Mouse (Mus musculus): ENCODE data around the gene Emc9. TPM values are rescaled to one million over a fixed set of nuclear protein-coding genes. Genes with fewer than 3 reads are reported as not detected.

Gene Emc9
- 3.7 to 6.1 TPM (median 5.3 TPM) in 4 replicates for total RNA-seq (2023)

DNA sequence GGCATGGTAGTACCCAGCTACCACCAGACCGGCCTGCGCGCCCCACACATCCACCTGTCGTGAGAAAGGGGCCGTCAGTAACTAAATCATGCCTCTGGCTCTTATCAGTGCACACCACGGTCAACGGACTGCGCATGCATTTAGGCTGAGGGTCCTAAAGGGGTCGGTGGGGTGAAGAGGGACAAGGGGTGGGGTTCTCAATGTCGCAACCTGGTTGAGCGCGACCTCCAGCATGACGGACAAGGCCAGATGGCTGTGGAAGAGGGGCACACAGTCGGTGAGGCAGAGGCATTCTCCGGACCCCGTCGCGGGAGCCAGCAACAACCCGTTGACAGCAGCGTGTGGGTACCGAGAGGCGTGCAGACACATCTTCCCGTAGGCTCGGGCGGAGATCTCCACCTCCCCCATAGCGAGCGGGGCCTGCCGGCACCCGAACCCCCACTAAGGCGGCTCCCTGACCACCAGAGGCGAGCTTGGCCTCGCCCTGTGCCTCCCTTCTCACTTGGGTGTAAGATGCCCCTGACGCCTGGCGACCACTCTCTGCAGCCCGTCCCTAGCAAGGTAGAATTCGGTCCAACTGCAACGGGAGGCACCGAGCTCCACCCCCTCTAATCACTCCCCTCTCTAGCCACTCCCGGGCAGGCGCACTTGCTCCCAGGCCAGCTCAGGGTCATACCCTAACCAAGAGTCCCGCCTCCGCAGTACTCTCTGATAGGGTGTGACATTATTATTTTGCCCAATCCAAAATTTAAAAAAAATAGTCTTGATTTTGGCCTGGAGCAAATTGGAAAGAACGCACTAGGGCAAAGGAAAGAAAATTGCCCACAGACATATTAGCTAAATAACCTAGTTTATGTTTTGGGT is at the start of gene Emc9:
Gene Emc9, minus strand, starts transcription at position 601 of the 864 bp plus-strand sequence.

DNA sequence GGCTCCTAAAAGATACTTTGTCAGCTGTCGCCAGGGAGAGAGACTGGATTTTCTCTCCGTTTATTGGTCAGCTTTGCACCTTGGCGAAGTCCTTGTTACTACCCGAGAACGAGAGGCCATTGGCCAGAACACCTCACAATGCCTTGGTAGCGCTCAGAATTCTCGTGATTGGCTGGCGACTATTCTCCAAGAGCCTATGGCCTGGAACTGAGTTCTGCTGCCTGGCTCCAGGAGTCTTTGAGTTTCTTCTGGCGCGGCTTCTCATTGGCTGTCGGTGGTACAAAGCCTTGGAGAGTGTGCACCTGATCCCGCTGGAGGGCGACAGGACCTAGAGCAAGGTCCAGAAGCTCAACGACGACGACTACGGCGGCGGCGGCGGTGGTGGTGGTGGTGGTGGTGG is 32.7 kb upstream of the Emc9 start, which contains the start of gene Rec8:
Gene Rec8, plus strand, starts transcription at position 216 of the 400 bp plus-strand sequence.

DNA sequence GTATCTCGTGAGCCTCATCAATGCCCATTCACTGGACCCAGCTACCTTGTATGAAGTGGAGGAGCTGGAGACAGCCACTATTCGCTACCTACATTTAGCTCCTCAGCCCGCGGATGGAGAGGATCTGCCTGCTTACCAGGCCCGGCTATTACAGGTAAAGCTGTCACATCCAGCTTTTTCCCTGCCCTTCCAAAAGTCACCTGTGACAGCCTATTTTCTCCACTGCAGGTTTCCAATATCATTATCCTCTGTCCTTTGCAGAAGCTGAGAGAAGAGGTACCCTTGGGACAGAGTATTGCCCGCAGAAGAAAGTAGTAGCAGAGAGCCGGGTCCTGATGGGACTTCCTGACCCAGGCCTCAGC is 18.1 kb upstream of the Emc9 start, which contains the start of gene Irf9:
Gene Irf9, plus strand, starts transcription at position 301 of the 362 bp plus-strand sequence.

DNA sequence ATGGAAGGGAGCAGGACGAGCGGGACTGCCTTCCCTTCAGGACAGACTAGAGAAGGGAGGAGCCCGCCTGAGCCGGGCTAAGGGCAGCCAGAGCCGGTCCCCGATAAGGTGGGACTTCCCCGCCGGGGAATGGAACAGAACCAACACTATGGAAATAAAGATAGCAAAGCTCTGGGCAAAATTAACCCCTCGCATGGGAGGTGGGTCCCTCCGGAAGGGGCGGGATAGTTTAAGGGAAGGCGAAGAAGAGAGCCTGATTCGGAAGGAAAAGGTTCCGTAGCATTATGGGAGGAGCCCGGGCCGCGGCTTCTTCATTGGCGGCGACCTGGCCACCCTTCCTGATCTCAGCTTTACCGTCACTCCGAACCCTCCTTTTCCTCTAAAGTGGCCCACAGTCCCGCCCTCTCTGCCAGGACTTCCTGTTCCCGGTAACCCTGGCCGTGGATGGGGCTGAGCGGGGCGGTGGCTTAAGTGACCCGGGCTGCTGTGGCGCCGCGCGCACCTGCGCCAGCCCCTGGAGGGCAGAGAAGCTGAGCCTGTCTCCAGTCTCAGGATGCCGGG is 6.3 kb upstream of the Emc9 start, which contains the start of gene Rnf31:
Gene Rnf31, plus strand, starts transcription at position 378 of the 561 bp plus-strand sequence.

DNA sequence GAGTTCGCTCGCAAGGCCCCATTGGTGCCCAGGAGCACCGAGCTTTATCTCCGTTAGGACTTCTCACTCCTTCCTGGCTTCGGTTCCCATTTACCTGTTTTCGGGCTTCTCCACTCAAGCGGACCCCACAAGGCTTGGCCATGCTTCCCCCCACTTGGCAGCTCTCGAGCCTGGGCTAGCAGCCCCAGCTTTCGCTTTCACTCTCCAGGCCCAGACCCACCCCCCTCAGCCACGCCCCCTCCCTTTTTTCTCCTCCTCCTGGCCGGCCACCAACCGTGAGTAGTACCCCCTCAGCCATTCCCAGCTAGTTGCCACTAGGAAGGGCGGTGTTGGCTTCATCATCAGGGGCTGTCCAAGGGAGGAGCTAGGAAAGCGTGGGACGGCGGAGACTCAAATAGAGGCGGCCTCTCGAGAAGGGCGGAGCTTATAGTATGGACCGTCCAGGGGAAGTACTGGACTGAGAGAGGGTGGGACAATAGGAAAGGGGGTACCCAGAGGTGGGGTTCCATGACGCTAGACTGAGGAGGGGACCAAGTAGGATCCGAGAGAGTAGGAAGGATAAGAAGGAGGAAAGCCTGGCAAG is 5.7 kb upstream of the Emc9 start, which contains the start of gene Psme2:
Gene Psme2, minus strand, starts transcription at position 366 of the 583 bp plus-strand sequence.

DNA sequence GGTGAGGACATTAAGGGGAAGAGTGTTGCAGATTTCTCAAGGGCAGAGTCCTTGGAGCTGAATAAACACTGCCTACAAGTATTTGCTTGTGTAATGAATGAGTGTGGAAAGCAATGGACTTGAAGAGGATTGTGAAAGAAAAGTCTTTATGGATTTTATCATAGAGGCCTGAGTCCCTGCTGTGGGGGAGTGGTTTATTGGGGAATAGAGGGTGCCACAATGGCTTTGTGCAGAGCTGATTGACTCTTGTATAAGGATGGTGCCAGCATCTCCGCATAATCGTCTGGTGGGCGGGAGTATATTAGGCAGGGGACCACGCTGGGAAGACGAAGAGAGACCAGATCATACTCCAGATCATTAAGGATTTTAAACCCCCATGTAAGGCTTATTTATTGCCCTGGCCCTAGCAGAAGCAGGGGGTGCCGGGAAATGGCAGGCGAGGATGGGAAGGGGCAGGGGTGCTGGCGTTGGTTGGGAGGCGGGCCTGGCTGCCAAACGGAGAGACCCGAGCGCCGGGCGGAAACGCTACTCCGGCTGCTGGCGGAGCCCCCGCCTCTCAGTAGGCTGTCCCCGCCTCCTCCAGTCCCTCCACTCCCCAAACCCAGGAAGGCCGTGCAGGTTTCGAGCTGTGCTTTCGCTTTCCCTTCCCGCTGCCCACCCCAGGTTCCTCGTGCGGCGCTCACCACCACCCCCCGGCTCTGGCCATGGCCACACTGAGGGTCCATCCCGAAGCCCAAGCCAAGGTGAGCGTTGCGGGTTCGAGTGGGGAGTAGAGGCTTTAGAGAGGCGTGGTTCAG is 7.0 kb downstream of the Emc9 start, which contains the start of gene Psme1:
Gene Psme1, plus strand, starts transcription at position 253 of the 797 bp plus-strand sequence.

DNA sequence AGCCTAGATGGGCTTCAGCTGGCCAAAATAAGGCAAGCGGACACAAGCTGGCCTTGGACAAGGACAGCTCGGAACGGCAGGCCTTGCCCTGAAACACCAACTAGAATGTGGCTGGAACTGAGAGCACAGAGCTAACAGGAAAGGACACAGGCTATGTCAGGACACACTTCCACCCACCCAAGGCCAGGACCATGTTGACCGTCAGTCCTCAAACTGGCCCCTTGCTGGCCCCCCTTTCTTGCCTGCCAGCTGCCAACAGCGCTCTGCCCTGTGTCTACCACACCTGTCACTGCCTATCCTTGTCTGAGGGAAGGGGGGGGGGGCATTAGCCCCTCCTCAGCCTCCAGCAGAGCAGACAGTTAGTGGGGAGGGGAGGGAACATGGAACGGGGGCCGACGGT is 9.8 kb downstream of the Emc9 start, which contains the start of gene Fitm1:
Gene Fitm1, plus strand, starts transcription at position 316 of the 400 bp plus-strand sequence.

DNA sequence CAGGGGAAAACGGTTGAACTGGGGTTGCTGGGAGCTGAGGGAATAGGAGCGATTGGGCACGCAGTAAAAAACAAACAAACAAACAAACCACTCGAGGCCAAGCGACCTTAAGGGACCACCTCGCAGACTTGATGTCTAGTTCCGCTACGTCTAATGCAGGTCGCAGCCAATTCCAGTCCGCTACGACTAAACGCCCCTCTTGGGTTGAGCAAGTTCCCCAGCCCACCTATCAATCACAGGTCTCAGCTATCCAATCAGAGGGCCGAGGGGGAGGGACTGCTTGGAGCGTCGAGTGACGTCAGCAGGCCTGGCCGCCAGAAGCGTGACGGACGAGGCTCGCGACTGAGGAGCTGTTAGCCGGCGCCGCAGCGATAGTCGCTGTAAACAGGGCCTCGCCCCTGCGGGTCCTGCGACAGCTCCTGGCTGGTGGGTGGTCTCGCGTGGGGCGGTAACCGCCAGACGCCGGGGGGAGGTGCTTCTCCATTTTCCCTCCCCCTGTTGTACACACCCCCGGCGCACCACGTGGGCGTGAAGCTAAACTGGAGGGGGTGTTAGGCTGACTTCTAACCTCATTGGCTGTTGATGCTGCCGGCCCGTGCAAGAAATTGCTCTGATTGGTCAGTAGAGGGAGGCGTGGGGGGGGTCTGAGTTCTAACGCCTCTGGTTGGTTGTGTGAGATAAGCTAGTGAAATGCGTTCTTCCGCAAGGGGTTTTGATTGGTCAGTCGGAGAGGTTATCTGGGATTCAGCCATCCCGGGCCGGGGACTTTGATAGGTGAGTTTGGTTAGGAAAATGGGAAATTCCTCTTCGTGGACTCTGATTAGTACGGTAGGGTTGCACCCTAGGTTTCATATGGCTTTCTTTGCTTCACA is 24.7 kb downstream of the Emc9 start, which contains the start of gene A730061H03Rik:
Gene A730061H03Rik, minus strand, starts transcription at position 205 of the 872 bp plus-strand sequence.

GRCm38 (mm10) chr14:55559799-55560201 is 25.3 kb downstream of the Emc9 start, which contains the start of gene Dcaf11:
Gene Dcaf11, plus strand, starts transcription at chr14:55560006.

DNA sequence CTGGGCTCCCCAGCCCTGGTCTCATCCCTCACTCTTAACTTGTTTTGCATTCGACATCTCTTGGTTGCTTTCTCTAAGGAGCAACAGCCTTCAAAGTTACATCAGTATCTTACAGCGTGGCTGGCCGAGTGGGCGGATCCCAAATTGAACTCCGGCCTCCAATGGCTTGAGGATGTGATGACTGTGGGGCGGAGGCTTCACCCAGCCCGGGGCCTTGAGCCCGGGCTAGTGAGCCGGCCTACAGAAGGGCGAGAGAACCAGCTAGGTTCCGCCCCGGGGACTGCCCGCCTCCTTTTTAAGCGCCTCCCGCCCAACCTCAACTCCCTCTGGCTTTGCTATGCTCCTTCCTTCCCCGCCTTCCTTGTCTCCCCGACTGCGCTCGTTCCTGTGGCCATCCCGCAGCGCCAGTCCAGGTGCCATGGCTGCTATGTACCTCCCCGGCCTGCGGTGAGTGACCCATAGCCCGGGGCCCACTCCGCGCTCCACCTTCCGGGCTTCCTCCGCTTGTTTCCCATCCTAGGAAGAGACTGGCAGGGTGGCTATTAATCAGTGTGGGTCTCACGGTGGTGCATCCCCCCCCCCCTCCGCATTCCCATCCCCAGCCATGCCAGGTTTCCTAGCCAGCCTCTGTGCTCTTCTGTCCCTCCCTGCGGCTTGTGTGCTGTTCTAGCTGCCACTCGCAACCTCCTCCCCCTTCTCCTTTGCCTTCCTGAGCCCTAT is 44.9 kb downstream of the Emc9 start, which contains the start of gene Pck2:
Gene Pck2, plus strand, starts transcription at position 200 of the 720 bp plus-strand sequence.

Other genes with a start within 250 kb of the Emc9 start
- 22.2 to 26.4 TPM (median 24.7 TPM) in 4 replicates for gene Dhrs4, start 106.5 kb downstream of the Emc9 start, total RNA-seq (2023)
- 3.8 to 11.8 TPM (median 4.8 TPM) in 4 replicates for gene Carmil3, start 94.7 kb downstream of the Emc9 start, total RNA-seq (2023)
- gene Cpne6, start 74.9 kb downstream of the Emc9 start, total RNA-seq (2023): not detected in 4 replicates
- gene Nrl, start 60.3 kb downstream of the Emc9 start, total RNA-seq (2023): not detected in 4 replicates
- 43.4 to 51.1 TPM (median 49.0 TPM) in 4 replicates for gene Pck2, start 45.0 kb downstream of the Emc9 start, total RNA-seq (2023)
- 84.9 to 91.3 TPM (median 86.3 TPM) in 4 replicates for gene Dcaf11, start 25.3 kb downstream of the Emc9 start, total RNA-seq (2023)
- gene A730061H03Rik, start 24.9 kb downstream of the Emc9 start, total RNA-seq (2023): 6.2 to 9.8 TPM (median 7.2 TPM) in 4 replicates
- not detected in 4 replicates for gene Fitm1, start 9.7 kb downstream of the Emc9 start, total RNA-seq (2023)
- 234 to 255 TPM (median 248 TPM) in 4 replicates for gene Psme1, start 7.2 kb downstream of the Emc9 start, total RNA-seq (2023)
- 273 to 323 TPM (median 304 TPM) in 4 replicates for gene Psme2, start 5.8 kb upstream of the Emc9 start, total RNA-seq (2023)
- 94.6 to 97.8 TPM (median 96.3 TPM) in 4 replicates for gene Rnf31, start 6.4 kb upstream of the Emc9 start, total RNA-seq (2023)
- 83.5 to 105 TPM (median 99.2 TPM) in 4 replicates for gene Irf9, start 18.3 kb upstream of the Emc9 start, total RNA-seq (2023)
- 0.79 to 1.5 TPM (median 1.0 TPM) in 4 replicates for gene Rec8, start 32.7 kb upstream of the Emc9 start, total RNA-seq (2023)
- 56.3 to 62.2 TPM (median 58.4 TPM) in 4 replicates for gene Ipo4, start 50.7 kb upstream of the Emc9 start, total RNA-seq (2023)
- 3.3 to 4.7 TPM (median 4.4 TPM) in 3 of 4 replicates, not detected in the other for gene Gm49378, start 52.6 kb upstream of the Emc9 start, total RNA-seq (2023)
- 38.2 to 51.1 TPM (median 44.8 TPM) in 4 replicates for gene Tm9sf1, start 58.5 kb upstream of the Emc9 start, total RNA-seq (2023)
- 2.3 to 2.6 TPM (median 2.5 TPM) in 4 replicates for gene Tssk4, start 64.9 kb upstream of the Emc9 start, total RNA-seq (2023)
- 42.5 to 45.6 TPM (median 42.9 TPM) in 4 replicates for gene Mdp1, start 75.2 kb upstream of the Emc9 start, total RNA-seq (2023)
- gene Gmpr2, start 86.6 kb upstream of the Emc9 start, total RNA-seq (2023): 18.2 to 28.2 TPM (median 22.1 TPM) in 4 replicates
- gene Nedd8, start 86.8 kb upstream of the Emc9 start, total RNA-seq (2023): 168 to 193 TPM (median 180 TPM) in 4 replicates
- gene Tinf2, start 96.5 kb upstream of the Emc9 start, total RNA-seq (2023): 164 to 172 TPM (median 166 TPM) in 4 replicates
- gene Tgm1, start 128.6 kb upstream of the Emc9 start, total RNA-seq (2023): 1.2 to 2.3 TPM (median 1.8 TPM) in 4 replicates
- 78.7 to 86.9 TPM (median 83.5 TPM) in 4 replicates for gene Rabggta, start 137.0 kb upstream of the Emc9 start, total RNA-seq (2023)
- 29.7 to 33.0 TPM (median 31.4 TPM) in 4 replicates for gene Dhrs1, start 160.4 kb upstream of the Emc9 start, total RNA-seq (2023)
- gene Nop9, start 160.4 kb upstream of the Emc9 start, total RNA-seq (2023): 29.6 to 35.0 TPM (median 33.4 TPM) in 4 replicates
- not detected in 4 replicates for gene Cideb, start 173.2 kb upstream of the Emc9 start, total RNA-seq (2023)
- 0.19 to 0.83 TPM (median 0.33 TPM) in 4 replicates for gene Ltb4r2, start 176.1 kb upstream of the Emc9 start, total RNA-seq (2023)
- not detected in 4 replicates for gene Ltb4r1, start 180.7 kb upstream of the Emc9 start, total RNA-seq (2023)
- gene Adcy4, start 198.8 kb upstream of the Emc9 start, total RNA-seq (2023): 0.53 to 1.6 TPM (median 0.60 TPM) in 3 of 4 replicates, not detected in the other
- 84.2 to 93.2 TPM (median 86.6 TPM) in 4 replicates for gene Ripk3, start 203.6 kb upstream of the Emc9 start, total RNA-seq (2023)
- not detected in 4 replicates for gene Nfatc4, start 237.8 kb upstream of the Emc9 start, total RNA-seq (2023)

All from B cell, adult 62 days (primary cell).